Mouse (Mus musculus): ENCODE results near the gene Sdk1. TPM values are rescaled to one million over a fixed set of nuclear protein-coding genes. Genes with fewer than 3 reads are reported as not detected.

Gene Sdk1
- total and polyA plus RNA-seq, 3 experiments, result 0.04 to 0.87 TPM; not detected in 1

- Histone ChIP-seq H3K4me3 (replicated peaks in 1 of 3; ENCODE audit: low read depth in 2 of 3, low read length in 2 of 3, poor library complexity in 1 of 3) (no peak overlapping the region), H3K27me3 (replicated peaks) (no peaks in the 10 kb centered on the region), H3K9ac (ENCODE audit: insufficient read depth, low read depth) (no peak overlapping the region), H3K4me1 (ENCODE audit: control insufficient read depth in 1 of 2, insufficient read depth in 2 of 2) (no peaks in the 10 kb centered on the region), H3K9me3 (replicated peaks; ENCODE audit: low read length) (peaks cover 3% of the 10 kb centered on the region), H3K4me2 (ENCODE audit: insufficient read depth, low read depth, poor library complexity, severe bottlenecking) (no peak overlapping the region), H3K36me3 (replicated peaks in 1 of 2; ENCODE audit: control insufficient read depth in 1 of 2, insufficient read depth in 1 of 2, low read length in 1 of 2) (no peaks in the 10 kb centered on the region), H3K79me2 (replicated peaks; ENCODE audit: control insufficient read depth, extremely low read depth, insufficient read depth, poor library complexity, severe bottlenecking) (no peaks in the 10 kb centered on the region), H3K27ac (ENCODE audit: insufficient read depth, low read depth) (no peak overlapping the region)
- in situ Hi-C loops (cut with MboI; ENCODE audit: low pct_ligation_motif_present, low pct_unique_long_range_greater_than_20kb, low sequenced_read_pairs) (no loop called here), dilution Hi-C loops (cut with MboI; ENCODE audit: extremely low pct_ligation_motif_present, extremely low pct_unique_long_range_greater_than_20kb, low sequenced_read_pairs) (no loop called here)
- no peak for DNase-seq (ENCODE audit: extremely low read depth)
- no peak for TF ChIP-seq CTCF (conservative IDR thresholded peaks at IDR 0.05 in 1 of 2, IDR thresholded peaks at IDR 0.05 in 1 of 2; ENCODE audit: low read depth in 2 of 2, low read length in 2 of 2)
- no peak for TF ChIP-seq USF2 (conservative IDR thresholded peaks at IDR 0.05; ENCODE audit: low read depth, low read length)
- no peak for TF ChIP-seq JUND (conservative IDR thresholded peaks at IDR 0.05; ENCODE audit: low read depth, low read length)
- no peak for TF ChIP-seq ETS1 (conservative IDR thresholded peaks at IDR 0.05; ENCODE audit: low read depth, low read length)
- TF ChIP-seq POLR2AphosphoS2 (IDR thresholded peaks at IDR 0.05; ENCODE audit: low read depth, low read length), result no peak
- TF ChIP-seq JUN (IDR thresholded peaks at IDR 0.05; ENCODE audit: insufficient read depth, low read depth, low read length), result no peak
- no peak for TF ChIP-seq TCF12 (IDR thresholded peaks at IDR 0.05; ENCODE audit: low read depth, low read length)
- TF ChIP-seq CHD2 (IDR thresholded peaks at IDR 0.05; ENCODE audit: low read length), result no peak
- no peak for TF ChIP-seq BHLHE40 (IDR thresholded peaks at IDR 0.05; ENCODE audit: low read depth, low read length)
- TF ChIP-seq SMC3 (IDR thresholded peaks at IDR 0.05; ENCODE audit: low read depth, low read length), result no peak
- no peak for TF ChIP-seq POLR2A (IDR thresholded peaks at IDR 0.05; ENCODE audit: low read depth, low read length)
Measured at GRCm38 (mm10) chr5:141693716-141694115, 452.4 kb downstream of the Sdk1 start.

- in situ Hi-C loops (cut with MboI; ENCODE audit: low pct_ligation_motif_present, low pct_unique_long_range_greater_than_20kb, low sequenced_read_pairs) (no loop called here), dilution Hi-C loops (cut with MboI; ENCODE audit: extremely low pct_ligation_motif_present, extremely low pct_unique_long_range_greater_than_20kb, low sequenced_read_pairs) (no loop called here)
- H3K4me2 ChIP-seq (ENCODE audit: insufficient read depth, low read depth, poor library complexity, severe bottlenecking), result no peak overlapping the region
- H3K9ac ChIP-seq (ENCODE audit: insufficient read depth, low read depth), result no peak overlapping the region
- no peaks in the 10 kb centered on the region for H3K4me1 ChIP-seq (ENCODE audit: control insufficient read depth in 1 of 2, insufficient read depth in 2 of 2)
- no peaks in the 10 kb centered on the region for H3K36me3 ChIP-seq (replicated peaks in 1 of 2; ENCODE audit: control insufficient read depth in 1 of 2, insufficient read depth in 1 of 2, low read length in 1 of 2)
- H3K9me3 ChIP-seq (replicated peaks; ENCODE audit: low read length), result peaks cover 3% of the 10 kb centered on the region
- H3K27me3 ChIP-seq (replicated peaks), result no peaks in the 10 kb centered on the region
- TF ChIP-seq NRF1 (IDR thresholded peaks at IDR 0.05; ENCODE audit: low read depth, low read length) (no peak), ZKSCAN1 (IDR thresholded peaks at IDR 0.05; ENCODE audit: borderline replicate concordance, low read depth, low read length) (no peak), TCF12 (IDR thresholded peaks at IDR 0.05; ENCODE audit: low read depth, low read length) (no peak), MXI1 (IDR thresholded peaks at IDR 0.05; ENCODE audit: low read depth, low read length) (no peak), MAZ (IDR thresholded peaks at IDR 0.05; ENCODE audit: low read depth, low read length) (no peak), MAFK (IDR thresholded peaks at IDR 0.05; ENCODE audit: insufficient replicate concordance, low read length) (no peak), PAX5 (IDR thresholded peaks at IDR 0.05; ENCODE audit: low read length) (no peak), JUN (IDR thresholded peaks at IDR 0.05; ENCODE audit: insufficient read depth, low read depth, low read length) (no peak), UBTF (IDR thresholded peaks at IDR 0.05; ENCODE audit: low read depth, low read length) (no peak), RCOR1 (conservative IDR thresholded peaks at IDR 0.05; ENCODE audit: low read depth, low read length) (no peak), SMC3 (IDR thresholded peaks at IDR 0.05; ENCODE audit: low read depth, low read length) (no peak), RAD21 (IDR thresholded peaks at IDR 0.05; ENCODE audit: low read depth, low read length) (no peak), POLR2AphosphoS2 (IDR thresholded peaks at IDR 0.05; ENCODE audit: low read depth, low read length) (no peak), ZMIZ1 (IDR thresholded peaks at IDR 0.05; ENCODE audit: low read depth, low read length) (no peak), SIN3A (IDR thresholded peaks at IDR 0.05; ENCODE audit: low read length) (no peak), ZNF384 (IDR thresholded peaks at IDR 0.05; ENCODE audit: low read depth, low read length) (no peak), IRF4 (IDR thresholded peaks at IDR 0.05; ENCODE audit: low read depth, low read length) (no peak), CTCF (conservative IDR thresholded peaks at IDR 0.05 in 1 of 2, IDR thresholded peaks at IDR 0.05 in 1 of 2; ENCODE audit: low read depth in 2 of 2, low read length in 2 of 2) (no peak), KAT2A (IDR thresholded peaks at IDR 0.05; ENCODE audit: insufficient replicate concordance, low read length) (no peak), CHD2 (IDR thresholded peaks at IDR 0.05; ENCODE audit: low read length) (no peak)
- no peak for DNase-seq (ENCODE audit: extremely low read depth)
- H3K79me2 ChIP-seq (replicated peaks; ENCODE audit: control insufficient read depth, extremely low read depth, insufficient read depth, poor library complexity, severe bottlenecking), result no peaks in the 10 kb centered on the region
- no peak overlapping the region for H3K4me3 ChIP-seq (replicated peaks in 1 of 3; ENCODE audit: low read depth in 2 of 3, low read length in 2 of 3, poor library complexity in 1 of 3)
- no peak overlapping the region for H3K27ac ChIP-seq (ENCODE audit: insufficient read depth, low read depth)
Measured at GRCm38 (mm10) chr5:141694901-141695300, 453.6 kb downstream of the Sdk1 start.

Measured in CH12.LX (cell line).